Mouse (Mus musculus) heart, embryonic 15.5 days (tissue): ENCODE measurements around the gene Mettl15. TPM values are rescaled to one million over a fixed set of nuclear protein-coding genes. Genes with fewer than 3 reads are reported as not detected.
"Not testable (repeated sequence)": the region's sequence is repeated elsewhere in the genome, so short reads cannot be mapped to it uniquely, and the experiment has no call there.

Experiments used
- ATAC-seq: fragments of 200-750 bp; cut with Nextera tagmentation; replicated peaks from 2 replicates; pipeline ENCODE4 v1.8.0; 2017; ENCODE audit warnings: low read depth, moderate TSS enrichment; ENCODE audit not compliant: insufficient number of reproducible peaks, insufficient read depth, low FRiP score
- H3K27ac ChIP-seq: fragments of 300-500 bp; sonication (generic); 2 replicates; pipeline ENCODE4 v1.5.1; 2015; ENCODE audit warnings: mild to moderate bottlenecking, inconsistent platforms
- H3K27me3 ChIP-seq: fragments of 300-500 bp; sonication (generic); 2 replicates; pipeline ENCODE4 v1.6.1; 2015; ENCODE audit warnings: inconsistent platforms
- H3K36me3 ChIP-seq: fragments of 300-500 bp; sonication (generic); 2 replicates; pipeline ENCODE4 v1.6.1; 2015; ENCODE audit warnings: mild to moderate bottlenecking, inconsistent platforms
- H3K4me1 ChIP-seq: fragments of 300-500 bp; sonication (generic); replicated peaks from 2 replicates; pipeline ENCODE4 v1.6.1; 2015; ENCODE audit warnings: inconsistent platforms
- H3K4me2 ChIP-seq: fragments of 300-500 bp; sonication (generic); 2 replicates; pipeline ENCODE4 v1.6.1; 2015; ENCODE audit warnings: inconsistent platforms, mild to moderate bottlenecking, moderate library complexity
- H3K4me3 ChIP-seq: fragments of 300-500 bp; sonication (generic); 2 replicates; pipeline ENCODE4 v1.5.1; 2015; ENCODE audit warnings: mild to moderate bottlenecking, inconsistent platforms
- H3K9ac ChIP-seq: fragments of 300-500 bp; sonication (generic); 2 replicates; pipeline ENCODE4 v1.6.1; 2015; ENCODE audit warnings: mild to moderate bottlenecking, inconsistent platforms
- H3K9me3 ChIP-seq: fragments of 300-500 bp; sonication (generic); replicated peaks from 2 replicates; pipeline ENCODE4 v1.6.1; 2016; ENCODE audit warnings: inconsistent platforms
- WGBS: fragments of 180-500 bp; shearing (Covaris S2); methylation state at CpG from one replicate; pipeline ENCODE4 v1.1.7; 2015; ENCODE audit warnings: mixed read lengths; 5-methylcytosine and 5-hydroxymethylcytosine counted together
- polyA plus RNA-seq: library from polyadenylated mRNA; unstranded; fragments of >200 nt; fragmentation: Nextera tagmentation; extraction: Ambion mirVana; gene quantifications from 2 replicates; pipeline ENCODE4 v1.2.1, GENCODE M21; 2015

Mettl15 gene
- polyA plus RNA-seq, 1 experiment from 2014 or later: 16.5 TPM

DNA sequence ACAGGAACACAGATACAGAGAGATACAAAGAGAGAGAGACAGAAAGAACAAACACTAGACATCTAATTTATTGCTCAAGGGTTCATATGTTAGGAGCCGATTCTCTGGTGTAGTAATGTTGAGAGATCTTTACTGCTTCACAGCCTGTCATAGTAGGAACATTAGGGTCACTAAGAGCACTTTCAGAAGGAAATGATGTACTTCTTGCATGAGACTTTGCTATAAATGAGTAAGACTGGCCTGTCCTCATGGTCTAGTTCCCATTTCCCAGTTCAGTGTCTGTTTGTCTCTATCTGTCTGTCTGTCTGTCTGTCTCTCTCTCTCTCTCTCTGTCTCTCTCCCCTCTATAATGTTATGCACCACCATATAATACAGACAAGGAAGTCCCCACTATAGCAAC is 7.5 kb downstream of the Mettl15 start:
- H3K27ac ChIP-seq: no peak overlapping the region
- no peak for ATAC-seq
- H3K9ac ChIP-seq: no peak overlapping the region
- no peaks in the 10 kb centered on the region for H3K36me3 ChIP-seq
- no peaks in the 10 kb centered on the region for H3K9me3 ChIP-seq
- H3K4me2 ChIP-seq: no peak overlapping the region
- no peaks in the 10 kb centered on the region for H3K27me3 ChIP-seq
- H3K4me3 ChIP-seq: no peak overlapping the region
- 91% methylated on average over 1 of the region's 1 CpGs for WGBS
- H3K4me1 ChIP-seq: peaks cover 3% of the 10 kb centered on the region

DNA sequence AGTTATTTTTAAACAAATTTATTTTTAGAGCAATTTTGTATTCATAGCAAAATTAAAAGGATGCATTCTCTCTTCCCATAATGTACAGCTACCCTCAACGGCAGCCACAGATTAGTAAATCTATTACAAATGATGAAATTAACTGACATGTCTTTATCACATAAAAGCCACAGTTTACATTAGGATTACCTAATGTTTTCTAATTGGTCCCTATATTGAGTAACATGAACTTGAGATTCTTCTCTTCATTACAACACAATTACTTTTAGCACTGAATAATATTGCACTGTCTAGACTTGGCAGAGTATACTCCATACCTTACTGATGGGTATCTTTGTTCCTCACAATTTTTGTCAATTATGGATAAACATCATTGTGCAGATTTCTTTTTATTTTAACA is 17.8 kb downstream of the Mettl15 start:
- Histone ChIP-seq H3K36me3 (no peaks in the 10 kb centered on the region), H3K4me1 (no peaks in the 10 kb centered on the region), H3K4me2 (no peak overlapping the region), H3K4me3 (no peak overlapping the region), H3K9ac (no peak overlapping the region), H3K27ac (no peak overlapping the region), H3K9me3 (no peaks in the 10 kb centered on the region), H3K27me3 (no peaks in the 10 kb centered on the region)
- 91% methylated on average over 1 of the region's 1 CpGs for WGBS
- ATAC-seq: no peak

DNA sequence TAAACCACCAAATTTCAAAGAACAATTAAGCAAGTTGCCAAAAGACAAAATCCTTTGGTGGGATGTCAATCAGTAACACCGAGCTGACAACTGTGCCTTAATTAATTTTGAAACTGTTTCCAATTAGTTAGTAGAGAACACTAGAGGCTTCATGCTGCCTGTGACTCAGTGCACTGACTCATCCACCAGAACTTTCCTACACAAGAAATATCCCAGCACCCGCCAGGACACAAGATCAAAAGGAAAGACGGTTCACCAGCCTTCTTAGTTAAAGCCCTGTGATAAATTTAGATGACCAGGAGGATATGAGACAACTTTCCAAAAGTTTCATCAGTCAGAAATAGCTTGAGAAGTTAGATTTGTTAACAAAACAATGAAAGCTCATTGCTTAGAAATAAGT is 38.6 kb downstream of the Mettl15 start:
- H3K9me3 ChIP-seq: no peaks in the 10 kb centered on the region
- WGBS: 57% methylated on average over 3 of the region's 3 CpGs

DNA sequence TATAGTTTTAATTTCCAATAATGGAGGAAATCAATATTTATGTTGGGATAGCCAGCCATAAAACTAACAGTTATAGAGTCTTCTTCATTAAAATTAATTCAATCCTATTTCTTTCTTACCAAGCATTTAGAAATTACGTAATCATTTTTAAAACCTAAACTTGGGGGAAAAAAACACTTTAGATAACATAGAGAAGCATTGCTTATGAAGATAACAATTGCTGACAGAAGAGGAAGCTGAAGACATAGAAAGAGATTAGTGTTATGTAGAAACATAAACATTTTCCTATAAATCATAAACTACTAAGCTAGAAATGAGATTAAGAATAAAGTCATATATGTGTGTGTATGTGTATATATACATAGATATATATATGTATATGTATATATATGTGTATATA is 44.8 kb downstream of the Mettl15 start:
- Histone ChIP-seq H3K9ac (no peak overlapping the region), H3K27ac (no peak overlapping the region), H3K4me3 (no peak overlapping the region), H3K27me3 (no peaks in the 10 kb centered on the region), H3K36me3 (no peaks in the 10 kb centered on the region), H3K4me1 (no peaks in the 10 kb centered on the region), H3K9me3 (no peaks in the 10 kb centered on the region), H3K4me2 (no peak overlapping the region)
- ATAC-seq: no peak
- WGBS: 73% methylated on average over 1 of the region's 1 CpGs

More for the DNA sequence above, 38.6 kb downstream of the Mettl15 start:
- Histone ChIP-seq H3K4me2 (no peak overlapping the region), H3K36me3 (no peaks in the 10 kb centered on the region), H3K27ac (no peak overlapping the region), H3K27me3 (no peaks in the 10 kb centered on the region), H3K4me3 (no peak overlapping the region), H3K9ac (no peak overlapping the region), H3K4me1 (no peaks in the 10 kb centered on the region)
- ATAC-seq: no peak

DNA sequence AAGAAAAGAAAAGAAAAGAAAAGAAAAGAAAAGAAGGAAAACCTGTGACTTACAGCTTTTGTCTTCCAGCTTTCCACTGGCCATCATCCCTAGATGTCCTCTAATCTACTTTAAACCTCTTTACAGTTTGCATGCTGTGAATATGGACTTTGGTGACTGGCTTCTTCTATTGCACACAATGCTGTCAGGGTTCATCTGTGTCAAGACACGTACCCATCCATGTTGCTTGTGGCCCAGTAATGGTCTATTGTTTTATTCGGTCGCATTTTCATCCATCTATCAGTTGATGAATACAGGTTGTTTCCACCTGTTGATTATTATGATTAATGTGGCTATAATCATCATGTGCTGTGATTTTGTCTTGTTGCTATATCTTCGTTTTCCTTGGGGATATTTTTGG is 46.7 kb downstream of the Mettl15 start:
- Histone ChIP-seq H3K4me1 (no peaks in the 10 kb centered on the region), H3K4me3 (no peak overlapping the region), H3K4me2 (no peak overlapping the region), H3K36me3 (no peaks in the 10 kb centered on the region), H3K9me3 (no peaks in the 10 kb centered on the region), H3K27me3 (no peaks in the 10 kb centered on the region), H3K9ac (no peak overlapping the region), H3K27ac (no peak overlapping the region)
- ATAC-seq: no peak
- 77% methylated on average over 4 of the region's 4 CpGs for WGBS

DNA sequence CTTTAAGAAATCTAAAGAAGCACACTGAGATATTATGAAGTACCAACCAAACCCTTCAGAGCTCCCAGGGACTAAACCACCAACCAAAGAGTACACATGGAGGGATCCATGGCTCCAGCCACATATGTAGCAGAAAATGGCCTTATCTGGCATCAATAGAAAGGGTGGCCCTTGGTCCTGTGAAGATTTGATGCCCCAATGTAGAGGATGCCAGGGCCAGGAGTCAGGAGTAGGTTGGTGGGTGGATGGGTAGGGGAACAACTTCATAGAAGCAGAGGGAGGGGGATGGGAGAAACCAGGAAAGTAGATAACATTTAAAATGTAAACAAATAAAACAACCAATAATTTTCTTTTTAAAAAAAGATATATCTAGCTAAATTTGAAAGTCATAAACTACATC is 50.1 kb downstream of the Mettl15 start:
- ATAC-seq: no peak
- H3K4me2 ChIP-seq: no peak overlapping the region
- no peaks in the 10 kb centered on the region for H3K36me3 ChIP-seq
- no peaks in the 10 kb centered on the region for H3K27me3 ChIP-seq
- no peaks in the 10 kb centered on the region for H3K9me3 ChIP-seq
- no peak overlapping the region for H3K4me3 ChIP-seq
- no peak overlapping the region for H3K9ac ChIP-seq
- no peaks in the 10 kb centered on the region for H3K4me1 ChIP-seq
- no peak overlapping the region for H3K27ac ChIP-seq

DNA sequence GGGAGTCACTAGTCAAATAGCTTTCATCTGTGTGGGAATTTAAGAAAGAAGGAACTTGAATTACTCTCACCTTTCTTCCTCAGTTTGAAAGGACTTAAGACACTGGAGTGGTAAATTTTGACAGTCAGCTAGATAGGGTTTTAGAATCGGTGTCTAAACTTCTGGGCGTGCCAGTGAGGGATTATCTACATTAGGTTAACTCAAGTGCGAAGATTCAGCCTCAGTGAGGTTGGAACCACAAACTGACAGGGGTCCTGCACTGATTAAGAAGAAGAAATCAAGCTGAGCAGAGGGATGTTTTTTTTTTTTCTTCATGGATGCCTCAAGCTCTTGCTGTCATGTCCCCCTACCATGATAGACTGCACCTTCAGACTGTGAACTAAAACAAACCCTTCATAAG is 53.4 kb downstream of the Mettl15 start:
- Histone ChIP-seq H3K9ac (no peak overlapping the region), H3K4me1 (no peaks in the 10 kb centered on the region), H3K27ac (no peak overlapping the region), H3K27me3 (no peaks in the 10 kb centered on the region), H3K36me3 (no peaks in the 10 kb centered on the region), H3K4me2 (no peak overlapping the region), H3K4me3 (no peak overlapping the region), H3K9me3 (no peaks in the 10 kb centered on the region)
- WGBS: 75% methylated on average over 3 of the region's 3 CpGs
- ATAC-seq: no peak

DNA sequence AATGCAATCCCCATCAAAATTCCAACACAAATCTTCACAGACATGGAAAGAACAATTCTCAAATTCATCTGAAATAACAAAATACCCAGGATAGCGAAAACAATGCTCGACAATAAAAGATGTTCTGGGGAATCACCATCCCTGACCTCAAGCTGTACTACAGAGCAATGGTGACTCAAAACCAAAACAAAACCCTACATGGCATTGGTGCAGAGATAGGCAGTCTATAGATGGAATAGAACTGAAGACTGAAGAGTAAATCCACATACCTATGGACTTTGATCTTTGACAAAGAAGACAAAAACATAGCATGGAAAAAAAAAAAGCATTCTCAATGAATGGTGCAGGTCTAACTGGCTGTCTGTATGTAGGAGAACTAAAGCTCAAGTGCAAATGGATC is 59.1 kb downstream of the Mettl15 start:
- Histone ChIP-seq H3K4me3 (no peak overlapping the region), H3K9me3 (no peaks in the 10 kb centered on the region), H3K36me3 (no peaks in the 10 kb centered on the region), H3K27me3 (no peaks in the 10 kb centered on the region), H3K4me2 (no peak overlapping the region), H3K9ac (no peak overlapping the region), H3K4me1 (no peaks in the 10 kb centered on the region), H3K27ac (no peak overlapping the region)
- 79% methylated on average over 2 of the region's 2 CpGs for WGBS
- no peak for ATAC-seq

DNA sequence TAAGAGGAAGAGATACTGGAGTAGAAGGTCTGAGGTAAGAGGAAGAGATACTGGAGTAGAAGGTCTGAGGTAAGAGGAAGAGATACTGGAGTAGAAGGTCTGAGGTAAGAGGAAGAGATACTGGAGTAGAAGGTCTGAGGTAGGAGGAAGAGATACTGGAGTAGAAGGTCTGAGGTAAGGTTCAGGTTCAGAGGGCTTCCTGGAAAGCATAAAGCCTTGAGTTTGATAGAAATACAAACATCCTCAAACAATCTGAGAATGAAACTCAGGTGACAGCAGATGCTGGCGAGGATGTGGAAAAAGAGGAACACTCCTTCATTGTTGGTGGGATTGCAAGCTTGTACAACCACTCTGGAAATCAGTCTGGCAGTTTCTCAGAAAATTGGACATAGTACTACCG is 63.9 kb downstream of the Mettl15 start:
- not testable (repeated sequence) for H3K36me3 ChIP-seq, H3K27ac ChIP-seq, H3K4me3 ChIP-seq, ATAC-seq, H3K27me3 ChIP-seq, H3K4me2 ChIP-seq, H3K9ac ChIP-seq, H3K9me3 ChIP-seq, H3K4me1 ChIP-seq
- WGBS: 83% methylated on average over 2 of the region's 2 CpGs

DNA sequence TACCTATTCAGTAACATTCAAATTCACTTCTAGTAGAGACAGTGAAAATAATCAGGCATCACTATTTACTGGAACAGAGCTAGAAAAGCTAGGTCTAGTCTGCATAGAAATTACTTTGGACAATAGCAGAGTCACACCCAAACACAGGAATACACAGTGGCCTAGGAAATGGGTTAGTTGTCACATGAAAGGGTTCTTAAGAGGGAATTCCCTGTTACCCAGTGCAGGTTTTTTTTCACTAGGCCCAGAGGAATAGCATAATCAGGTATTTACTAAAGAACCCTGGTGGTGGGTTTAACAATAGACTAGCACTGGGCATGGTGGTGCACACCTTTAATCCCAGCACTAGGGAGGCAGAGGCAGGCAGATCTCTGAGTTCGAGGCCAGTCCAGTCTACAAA is 69.9 kb downstream of the Mettl15 start:
- not testable (repeated sequence) for ATAC-seq, H3K4me3 ChIP-seq, H3K4me2 ChIP-seq, H3K4me1 ChIP-seq, H3K27ac ChIP-seq, H3K9me3 ChIP-seq, H3K27me3 ChIP-seq, H3K9ac ChIP-seq, H3K36me3 ChIP-seq
- WGBS: 91% methylated on average over 1 of the region's 1 CpGs

DNA sequence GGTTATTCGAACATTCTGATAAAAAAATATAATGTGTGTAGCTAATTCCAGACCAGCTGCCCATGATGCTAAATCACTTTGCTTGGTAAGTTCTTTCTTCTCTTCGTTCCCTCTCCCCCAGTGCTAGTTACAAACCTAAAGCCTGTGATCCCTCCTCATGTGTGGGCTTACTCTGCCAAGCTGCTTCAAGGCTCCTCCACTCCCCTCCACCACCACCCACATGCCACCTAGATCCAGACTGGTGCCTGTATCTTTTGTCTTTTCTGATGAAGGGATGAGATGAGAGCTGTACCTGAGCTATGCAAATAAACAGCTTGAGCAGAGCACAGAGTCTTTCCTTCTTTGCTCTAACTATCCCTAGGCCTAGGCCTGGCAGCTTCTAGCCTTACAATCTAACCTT is 72.5 kb downstream of the Mettl15 start:
- Histone ChIP-seq H3K4me2 (no peak overlapping the region), H3K4me3 (no peak overlapping the region), H3K36me3 (no peaks in the 10 kb centered on the region), H3K27ac (no peak overlapping the region), H3K27me3 (no peaks in the 10 kb centered on the region), H3K4me1 (no peaks in the 10 kb centered on the region), H3K9me3 (no peaks in the 10 kb centered on the region), H3K9ac (no peak overlapping the region)
- ATAC-seq: no peak
- 74% methylated on average over 2 of the region's 2 CpGs for WGBS

DNA sequence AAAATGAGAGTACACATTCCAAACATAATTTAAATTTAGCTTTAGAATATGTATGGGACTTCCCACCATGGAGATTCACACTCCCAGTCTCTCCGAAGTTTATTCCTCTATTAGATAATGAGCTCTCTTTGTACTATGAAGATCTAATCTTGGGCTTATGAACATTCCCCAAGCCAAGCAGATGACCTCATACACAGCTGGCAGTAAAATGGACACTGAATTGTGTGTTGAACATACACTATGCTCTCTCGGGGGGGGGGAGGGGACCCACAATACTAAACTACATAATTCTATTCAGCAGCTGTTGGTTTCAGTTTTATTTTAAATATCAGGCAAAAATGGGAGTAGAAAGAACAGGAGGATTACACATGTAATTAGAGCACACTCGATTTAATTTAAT is 97.6 kb downstream of the Mettl15 start:
- Histone ChIP-seq H3K27me3 (no peaks in the 10 kb centered on the region), H3K4me2 (no peak overlapping the region), H3K9ac (no peak overlapping the region), H3K36me3 (no peaks in the 10 kb centered on the region), H3K4me3 (no peak overlapping the region), H3K27ac (no peak overlapping the region), H3K9me3 (no peaks in the 10 kb centered on the region), H3K4me1 (no peaks in the 10 kb centered on the region)
- 56% methylated on average over 3 of the region's 3 CpGs for WGBS
- ATAC-seq: no peak

DNA sequence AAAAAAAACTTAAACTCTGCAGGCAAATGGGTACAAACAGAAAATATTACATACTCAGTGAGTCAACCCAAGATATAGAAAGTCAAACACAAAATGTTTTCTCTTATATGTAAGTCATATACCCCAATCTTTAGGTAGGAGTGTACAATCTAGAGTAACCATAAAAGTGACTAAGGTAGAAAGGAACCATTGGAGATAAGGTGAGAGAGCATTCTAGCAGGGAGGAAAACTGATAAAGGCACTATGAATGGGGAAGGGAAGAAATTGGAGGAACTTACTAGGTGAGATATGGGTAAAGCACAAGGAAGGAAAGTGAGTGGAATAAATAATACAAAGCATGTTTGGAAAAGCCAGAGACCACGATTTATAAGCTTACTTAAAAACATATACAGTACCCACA is 122.0 kb downstream of the Mettl15 start:
- no peaks in the 10 kb centered on the region for H3K36me3 ChIP-seq
- 50% methylated on average over 1 of the region's 1 CpGs for WGBS
- no peak overlapping the region for H3K27ac ChIP-seq
- no peaks in the 10 kb centered on the region for H3K27me3 ChIP-seq
- H3K9ac ChIP-seq: no peak overlapping the region
- 0 out of 2 replicates have a peak, but pooled peaks cover 3% of the 10 kb centered on the region for H3K4me1 ChIP-seq
- ATAC-seq: no peak
- no peak overlapping the region for H3K4me2 ChIP-seq
- no peak overlapping the region for H3K4me3 ChIP-seq
- no peaks in the 10 kb centered on the region for H3K9me3 ChIP-seq
